Mouse (Mus musculus): Measurements from ENCODE around the gene Sphkap. TPM values are rescaled to one million over a fixed set of nuclear protein-coding genes. Genes with fewer than 3 reads are reported as not detected.

The Sphkap gene
- polyA plus RNA-seq, 1 experiment from 2014 or later: 1.6 TPM

- DNase-seq (ENCODE audit: low spot score) (no peak), ATAC-seq (replicated peaks; ENCODE audit: insufficient number of reproducible peaks, low FRiP score, low TSS enrichment, low read depth) (no peak)
- Histone ChIP-seq H3K4me2 (ENCODE audit: low read depth, low read length) (no peak overlapping the region), H3K9ac (replicated peaks; ENCODE audit: low read length) (no peak overlapping the region), H3K9me3 (replicated peaks; ENCODE audit: control insufficient read depth, low read length) (no peaks in the 10 kb centered on the region), H3K4me1 (ENCODE audit: control insufficient read depth, insufficient read depth, low read length) (no peaks in the 10 kb centered on the region), H3K27ac (replicated peaks; ENCODE audit: low read depth, low read length) (no peak overlapping the region), H3K4me3 (ENCODE audit: low read depth, low read length) (no peak overlapping the region), H3K36me3 (replicated peaks; ENCODE audit: control insufficient read depth, insufficient read depth, low read depth, low read length) (no peaks in the 10 kb centered on the region), H3K27me3 (ENCODE audit: control insufficient read depth, insufficient read depth, low read length) (no peaks in the 10 kb centered on the region)
- 84% methylated on average over 2 of the region's 2 CpGs for WGBS
Measured at GRCm38 (mm10) chr1:83396284-83396683, 11.7 kb downstream of the Sphkap start.

DNA sequence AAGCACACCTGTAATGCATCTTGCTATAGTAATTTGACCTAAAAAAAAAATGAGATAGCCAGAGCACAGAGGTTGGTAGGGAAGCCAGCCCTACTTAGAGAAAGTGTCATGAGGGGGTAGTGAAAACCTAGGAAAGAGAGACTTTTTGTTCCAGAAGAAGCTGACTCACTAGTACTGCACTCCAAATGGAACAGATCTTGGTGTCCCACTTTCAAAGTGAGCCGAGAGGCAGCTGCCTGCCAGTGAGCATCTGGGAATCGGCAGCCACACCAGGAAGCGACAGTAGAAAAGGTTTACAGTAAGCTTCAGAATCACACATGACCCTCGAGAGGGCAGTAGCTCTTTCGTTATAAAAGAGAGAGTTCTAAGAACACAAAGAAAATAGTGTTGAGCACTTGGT is 12.4 kb downstream of the Sphkap start:
- H3K4me1 ChIP-seq (ENCODE audit: control insufficient read depth, insufficient read depth, low read length): no peaks in the 10 kb centered on the region
- H3K9me3 ChIP-seq (replicated peaks; ENCODE audit: control insufficient read depth, low read length): no peaks in the 10 kb centered on the region
- no peak overlapping the region for H3K9ac ChIP-seq (replicated peaks; ENCODE audit: low read length)
- ATAC-seq (replicated peaks; ENCODE audit: insufficient number of reproducible peaks, low FRiP score, low TSS enrichment, low read depth) (no peak), DNase-seq (ENCODE audit: low spot score) (no peak)
- WGBS: 84% methylated on average over 5 of the region's 5 CpGs
- no peak overlapping the region for H3K4me2 ChIP-seq (ENCODE audit: low read depth, low read length)
- no peak overlapping the region for H3K4me3 ChIP-seq (ENCODE audit: low read depth, low read length)
- H3K27ac ChIP-seq (replicated peaks; ENCODE audit: low read depth, low read length): no peak overlapping the region
- H3K27me3 ChIP-seq (ENCODE audit: control insufficient read depth, insufficient read depth, low read length): no peaks in the 10 kb centered on the region
- no peaks in the 10 kb centered on the region for H3K36me3 ChIP-seq (replicated peaks; ENCODE audit: control insufficient read depth, insufficient read depth, low read depth, low read length)

GRCm38 (mm10) chr1:83389419-83389818 is 18.6 kb downstream of the Sphkap start:
- DNase-seq (ENCODE audit: low spot score) (no peak), ATAC-seq (replicated peaks; ENCODE audit: insufficient number of reproducible peaks, low FRiP score, low TSS enrichment, low read depth) (no peak)
- Histone ChIP-seq H3K27me3 (ENCODE audit: control insufficient read depth, insufficient read depth, low read length) (no peaks in the 10 kb centered on the region), H3K27ac (replicated peaks; ENCODE audit: low read depth, low read length) (no peak overlapping the region), H3K4me1 (ENCODE audit: control insufficient read depth, insufficient read depth, low read length) (no peaks in the 10 kb centered on the region), H3K9ac (replicated peaks; ENCODE audit: low read length) (no peak overlapping the region), H3K4me3 (ENCODE audit: low read depth, low read length) (no peak overlapping the region), H3K9me3 (replicated peaks; ENCODE audit: control insufficient read depth, low read length) (no peaks in the 10 kb centered on the region), H3K4me2 (ENCODE audit: low read depth, low read length) (no peak overlapping the region), H3K36me3 (replicated peaks; ENCODE audit: control insufficient read depth, insufficient read depth, low read depth, low read length) (no peaks in the 10 kb centered on the region)
- WGBS: 79% methylated on average over 4 of the region's 4 CpGs

DNA sequence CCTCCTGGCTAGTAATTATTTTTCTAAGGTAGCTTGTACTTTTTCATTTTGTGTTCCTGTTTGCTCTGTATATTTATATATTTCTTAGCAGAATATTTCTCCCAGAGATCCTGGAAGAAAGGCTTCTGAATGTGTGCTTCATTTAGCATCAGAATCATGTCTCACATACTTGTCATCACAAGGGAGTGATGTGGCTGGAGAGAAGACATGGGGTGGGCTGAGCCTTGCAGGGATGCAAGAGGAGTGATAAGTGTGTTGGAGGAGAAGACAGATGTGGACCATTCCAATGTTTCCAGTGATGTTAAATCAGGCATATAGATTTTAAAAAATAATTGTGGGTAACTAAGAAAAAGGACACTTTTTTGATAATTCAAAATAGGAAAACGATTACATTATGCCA is 30.6 kb downstream of the Sphkap start:
- H3K36me3 ChIP-seq (replicated peaks; ENCODE audit: control insufficient read depth, insufficient read depth, low read depth, low read length): no peaks in the 10 kb centered on the region
- no peaks in the 10 kb centered on the region for H3K9me3 ChIP-seq (replicated peaks; ENCODE audit: control insufficient read depth, low read length)
- no peaks in the 10 kb centered on the region for H3K27me3 ChIP-seq (ENCODE audit: control insufficient read depth, insufficient read depth, low read length)
- H3K4me1 ChIP-seq (ENCODE audit: control insufficient read depth, insufficient read depth, low read length): no peaks in the 10 kb centered on the region
- no peak overlapping the region for H3K4me2 ChIP-seq (ENCODE audit: low read depth, low read length)
- H3K4me3 ChIP-seq (ENCODE audit: low read depth, low read length): no peak overlapping the region
- WGBS: 78% methylated on average over 1 of the region's 1 CpGs
- DNase-seq (ENCODE audit: low spot score): no peak
- no peak overlapping the region for H3K9ac ChIP-seq (replicated peaks; ENCODE audit: low read length)
- no peak overlapping the region for H3K27ac ChIP-seq (replicated peaks; ENCODE audit: low read depth, low read length)
- no peak for ATAC-seq (replicated peaks; ENCODE audit: insufficient number of reproducible peaks, low FRiP score, low TSS enrichment, low read depth)

- Histone ChIP-seq H3K27ac (replicated peaks; ENCODE audit: low read depth, low read length) (no peak overlapping the region), H3K36me3 (replicated peaks; ENCODE audit: control insufficient read depth, insufficient read depth, low read depth, low read length) (no peaks in the 10 kb centered on the region), H3K4me1 (ENCODE audit: control insufficient read depth, insufficient read depth, low read length) (no peaks in the 10 kb centered on the region), H3K27me3 (ENCODE audit: control insufficient read depth, insufficient read depth, low read length) (no peaks in the 10 kb centered on the region), H3K9me3 (replicated peaks; ENCODE audit: control insufficient read depth, low read length) (no peaks in the 10 kb centered on the region), H3K4me2 (ENCODE audit: low read depth, low read length) (no peak overlapping the region), H3K4me3 (ENCODE audit: low read depth, low read length) (no peak overlapping the region), H3K9ac (replicated peaks; ENCODE audit: low read length) (no peak overlapping the region)
- DNase-seq (ENCODE audit: low spot score) (no peak), ATAC-seq (replicated peaks; ENCODE audit: insufficient number of reproducible peaks, low FRiP score, low TSS enrichment, low read depth) (no peak)
- WGBS: 88% methylated on average over 5 of the region's 5 CpGs
Measured at GRCm38 (mm10) chr1:83366456-83366855, 41.5 kb downstream of the Sphkap start.

DNA sequence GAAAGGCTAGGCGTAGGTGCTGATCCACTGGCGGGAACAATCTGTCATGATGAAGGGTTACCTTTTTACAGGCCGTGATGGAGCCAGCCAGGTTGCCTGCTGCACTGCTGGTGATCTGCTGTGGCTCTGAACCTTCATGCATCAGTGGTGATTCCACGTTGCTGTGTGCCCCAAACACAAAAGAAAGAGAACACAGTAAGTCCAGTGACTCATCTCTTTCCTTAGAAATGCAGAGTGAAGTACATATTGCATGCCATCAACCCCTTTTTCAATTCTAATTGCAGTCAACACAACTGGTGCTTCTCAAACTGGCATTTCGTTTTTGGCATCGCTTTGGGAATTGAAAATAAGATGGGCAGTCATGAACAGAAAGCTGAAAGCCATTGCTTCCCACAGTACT is 45.8 kb downstream of the Sphkap start:
- Histone ChIP-seq H3K27me3 (ENCODE audit: control insufficient read depth, insufficient read depth, low read length) (no peaks in the 10 kb centered on the region), H3K4me1 (ENCODE audit: control insufficient read depth, insufficient read depth, low read length) (no peaks in the 10 kb centered on the region), H3K4me2 (ENCODE audit: low read depth, low read length) (no peak overlapping the region), H3K4me3 (ENCODE audit: low read depth, low read length) (no peak overlapping the region), H3K27ac (replicated peaks; ENCODE audit: low read depth, low read length) (no peak overlapping the region), H3K9me3 (replicated peaks; ENCODE audit: control insufficient read depth, low read length) (no peaks in the 10 kb centered on the region), H3K36me3 (replicated peaks; ENCODE audit: control insufficient read depth, insufficient read depth, low read depth, low read length) (no peaks in the 10 kb centered on the region), H3K9ac (replicated peaks; ENCODE audit: low read length) (no peak overlapping the region)
- DNase-seq (ENCODE audit: low spot score) (no peak), ATAC-seq (replicated peaks; ENCODE audit: insufficient number of reproducible peaks, low FRiP score, low TSS enrichment, low read depth) (no peak)
- WGBS: 88% methylated on average over 6 of the region's 6 CpGs

DNA sequence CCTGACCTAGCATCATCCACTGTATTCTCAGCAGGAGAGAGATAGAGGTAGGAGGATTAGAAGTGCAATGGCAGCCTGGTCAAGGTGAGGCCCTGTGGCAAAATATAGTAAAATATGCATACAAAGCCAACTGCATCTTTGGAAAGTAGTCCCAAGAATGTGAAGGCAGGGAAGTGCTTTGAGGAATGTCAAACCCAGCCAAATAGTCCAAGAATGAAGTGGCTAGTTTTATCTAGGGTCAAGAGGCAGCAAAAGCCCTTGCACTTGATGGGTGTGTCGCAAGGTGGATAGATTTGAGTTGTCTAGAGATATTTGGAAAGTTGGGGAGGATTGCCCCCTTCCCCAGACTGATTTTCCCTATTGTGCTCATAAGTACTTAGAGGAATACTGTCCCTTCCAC is 61.5 kb downstream of the Sphkap start:
- H3K9me3 ChIP-seq (replicated peaks; ENCODE audit: control insufficient read depth, low read length): no peaks in the 10 kb centered on the region
- DNase-seq (ENCODE audit: low spot score) (no peak), ATAC-seq (replicated peaks; ENCODE audit: insufficient number of reproducible peaks, low FRiP score, low TSS enrichment, low read depth) (no peak)
- no peak overlapping the region for H3K27ac ChIP-seq (replicated peaks; ENCODE audit: low read depth, low read length)
- H3K4me1 ChIP-seq (ENCODE audit: control insufficient read depth, insufficient read depth, low read length): no peaks in the 10 kb centered on the region
- H3K9ac ChIP-seq (replicated peaks; ENCODE audit: low read length): no peak overlapping the region
- 83% methylated on average over 1 of the region's 1 CpGs for WGBS
- H3K4me3 ChIP-seq (ENCODE audit: low read depth, low read length): no peak overlapping the region
- no peak overlapping the region for H3K4me2 ChIP-seq (ENCODE audit: low read depth, low read length)
- no peaks in the 10 kb centered on the region for H3K27me3 ChIP-seq (ENCODE audit: control insufficient read depth, insufficient read depth, low read length)
- no peaks in the 10 kb centered on the region for H3K36me3 ChIP-seq (replicated peaks; ENCODE audit: control insufficient read depth, insufficient read depth, low read depth, low read length)

GRCm38 (mm10) chr1:83345572-83345971 is 62.4 kb downstream of the Sphkap start:
- Histone ChIP-seq H3K27me3 (ENCODE audit: control insufficient read depth, insufficient read depth, low read length) (no peaks in the 10 kb centered on the region), H3K9ac (replicated peaks; ENCODE audit: low read length) (no peak overlapping the region), H3K9me3 (replicated peaks; ENCODE audit: control insufficient read depth, low read length) (no peaks in the 10 kb centered on the region), H3K4me2 (ENCODE audit: low read depth, low read length) (no peak overlapping the region), H3K4me3 (ENCODE audit: low read depth, low read length) (no peak overlapping the region), H3K4me1 (ENCODE audit: control insufficient read depth, insufficient read depth, low read length) (no peaks in the 10 kb centered on the region), H3K27ac (replicated peaks; ENCODE audit: low read depth, low read length) (no peak overlapping the region), H3K36me3 (replicated peaks; ENCODE audit: control insufficient read depth, insufficient read depth, low read depth, low read length) (no peaks in the 10 kb centered on the region)
- no peak for ATAC-seq (replicated peaks; ENCODE audit: insufficient number of reproducible peaks, low FRiP score, low TSS enrichment, low read depth)
- DNase-seq (ENCODE audit: low spot score): no peak
- WGBS: 84% methylated on average over 14 of the region's 14 CpGs

All from embryonic facial prominence, embryonic 11.5 days (tissue).